Mouse (Mus musculus) neural tube, embryonic 12.5 days (tissue): ENCODE measurements around the gene Cd83. TPM values are rescaled to one million over a fixed set of nuclear protein-coding genes. Genes with fewer than 3 reads are reported as not detected.
A peak's percentile ranks its signal among the peaks of the same experiment; 100 is the strongest.

ENCODE experiments used
- ATAC-seq: fragments of 200-750 bp; cut with Nextera tagmentation; 2 replicates; pipeline ENCODE4 v1.8.0; 2017; ENCODE audit warnings: low read depth, mild to moderate bottlenecking, moderate TSS enrichment, moderate library complexity; ENCODE audit not compliant: low FRiP score
- H3K27ac ChIP-seq: fragments of 300-500 bp; sonication (generic); 2 replicates; pipeline ENCODE4 v1.5.1; 2016
- H3K27me3 ChIP-seq: fragments of 300-500 bp; sonication (generic); replicated peaks from 2 replicates; pipeline ENCODE4 v1.6.1; 2016; ENCODE audit warnings: mild to moderate bottlenecking
- H3K36me3 ChIP-seq: fragments of 300-500 bp; sonication (generic); 2 replicates; pipeline ENCODE4 v1.6.1; 2016; ENCODE audit warnings: mild to moderate bottlenecking
- H3K4me1 ChIP-seq: fragments of 300-500 bp; sonication (generic); 2 replicates; pipeline ENCODE4 v1.6.1; 2016
- H3K4me2 ChIP-seq: fragments of 300-500 bp; sonication (generic); replicated peaks from 2 replicates; pipeline ENCODE4 v1.6.1; 2016; ENCODE audit warnings: mild to moderate bottlenecking
- H3K4me3 ChIP-seq: fragments of 300-500 bp; sonication (generic); 2 replicates; pipeline ENCODE4 v1.5.1; 2016
- H3K9ac ChIP-seq: fragments of 300-500 bp; sonication (generic); 2 replicates; pipeline ENCODE4 v1.6.1; 2016; ENCODE audit warnings: mild to moderate bottlenecking
- H3K9me3 ChIP-seq: fragments of 300-500 bp; sonication (generic); 2 replicates; pipeline ENCODE4 v1.6.1; 2016; ENCODE audit warnings: mild to moderate bottlenecking
- WGBS: fragments of 180-500 bp; shearing (Covaris S2); methylation state at CpG from one replicate; pipeline ENCODE4 v1.1.7; 2016; 5-methylcytosine and 5-hydroxymethylcytosine counted together
- polyA plus RNA-seq: library from polyadenylated mRNA; unstranded; fragments of >200 nt; fragmentation: Nextera tagmentation; extraction: Ambion mirVana; gene quantifications from 2 replicates; pipeline ENCODE4 v1.2.1, GENCODE M21; 2016

The Cd83 gene
- polyA plus RNA-seq, 1 experiment from 2014 or later: 20.9 TPM

- 85% methylated on average over 12 of the region's 12 CpGs for WGBS
- H3K27me3 ChIP-seq: no peaks in the 10 kb centered on the region
- H3K9me3 ChIP-seq: no peaks in the 10 kb centered on the region
- H3K27ac ChIP-seq: no peak overlapping the region
- no peak overlapping the region for H3K4me2 ChIP-seq
- no peak overlapping the region for H3K4me3 ChIP-seq
- no peaks in the 10 kb centered on the region for H3K4me1 ChIP-seq
- no peak overlapping the region for H3K9ac ChIP-seq
- no peaks in the 10 kb centered on the region for H3K36me3 ChIP-seq
- ATAC-seq: no peak
Observed at GRCm38 (mm10) chr13:43761156-43761855, 23.3 kb upstream of the Cd83 start.

GRCm38 (mm10) chr13:43762901-43763300 is 21.7 kb upstream of the Cd83 start:
- Histone ChIP-seq H3K27me3 (no peaks in the 10 kb centered on the region), H3K9me3 (no peaks in the 10 kb centered on the region), H3K27ac (no peak overlapping the region), H3K36me3 (no peaks in the 10 kb centered on the region), H3K4me3 (no peak overlapping the region), H3K4me1 (peaks cover 5% of the 10 kb centered on the region), H3K4me2 (no peak overlapping the region), H3K9ac (no peak overlapping the region)
- ATAC-seq: no peak
- WGBS: 92% methylated on average over 9 of the region's 9 CpGs

- Histone ChIP-seq H3K4me2 (no peak overlapping the region), H3K4me3 (no peak overlapping the region), H3K9me3 (no peaks in the 10 kb centered on the region), H3K9ac (no peak overlapping the region), H3K27me3 (no peaks in the 10 kb centered on the region), H3K27ac (no peak overlapping the region), H3K4me1 (peaks cover 5% of the 10 kb centered on the region), H3K36me3 (no peaks in the 10 kb centered on the region)
- 91% methylated on average over 12 of the region's 12 CpGs for WGBS
- ATAC-seq: no peak
Observed at GRCm38 (mm10) chr13:43763301-43763994, 21.1 kb upstream of the Cd83 start.

GRCm38 (mm10) chr13:43763995-43764579 is 20.5 kb upstream of the Cd83 start:
- no peaks in the 10 kb centered on the region for H3K9me3 ChIP-seq
- no peak overlapping the region for H3K27ac ChIP-seq
- no peak overlapping the region for H3K4me2 ChIP-seq
- no peak overlapping the region for H3K4me3 ChIP-seq
- no peak overlapping the region for H3K9ac ChIP-seq
- no peaks in the 10 kb centered on the region for H3K27me3 ChIP-seq
- 87% methylated on average over 8 of the region's 8 CpGs for WGBS
- H3K4me1 ChIP-seq: peaks cover 5% of the 10 kb centered on the region
- H3K36me3 ChIP-seq: no peaks in the 10 kb centered on the region
- no peak for ATAC-seq

- WGBS: 80% methylated on average over 11 of the region's 11 CpGs
- Histone ChIP-seq H3K4me3 (no peak overlapping the region), H3K4me2 (no peak overlapping the region), H3K9ac (no peak overlapping the region), H3K27ac (no peak overlapping the region), H3K4me1 (peaks cover 5% of the 10 kb centered on the region), H3K36me3 (no peaks in the 10 kb centered on the region), H3K27me3 (no peaks in the 10 kb centered on the region), H3K9me3 (no peaks in the 10 kb centered on the region)
- no peak for ATAC-seq
Observed at GRCm38 (mm10) chr13:43765293-43765814, 19.2 kb upstream of the Cd83 start.

GRCm38 (mm10) chr13:43766786-43767680 is 17.5 kb upstream of the Cd83 start:
- Histone ChIP-seq H3K36me3 (no peaks in the 10 kb centered on the region), H3K9me3 (no peaks in the 10 kb centered on the region), H3K9ac (no peak overlapping the region), H3K27ac (no peak overlapping the region), H3K27me3 (no peaks in the 10 kb centered on the region), H3K4me3 (no peak overlapping the region), H3K4me2 (no peak overlapping the region), H3K4me1 (peaks cover 5% of the 10 kb centered on the region)
- no peak; the same call in 1 of the 2 replicates for ATAC-seq
- WGBS: 58% methylated on average over 7 of the region's 7 CpGs

GRCm38 (mm10) chr13:43773020-43773419 is 11.6 kb upstream of the Cd83 start:
- H3K4me3 ChIP-seq: no peak overlapping the region
- ATAC-seq: no peak
- H3K9ac ChIP-seq: no peak overlapping the region
- no peaks in the 10 kb centered on the region for H3K9me3 ChIP-seq
- no peak overlapping the region for H3K27ac ChIP-seq
- no peaks in the 10 kb centered on the region for H3K36me3 ChIP-seq
- no peaks in the 10 kb centered on the region for H3K27me3 ChIP-seq
- H3K4me2 ChIP-seq: no peak overlapping the region
- WGBS: 87% methylated on average over 6 of the region's 6 CpGs
- peaks cover 4% of the 10 kb centered on the region; the same call in 1 of the 2 replicates for H3K4me1 ChIP-seq

- H3K4me1 ChIP-seq: peaks cover 4% of the 10 kb centered on the region; the same call in 1 of the 2 replicates
- H3K4me2 ChIP-seq: 0 out of 2 replicates have a peak overlapping the region, but pooled peaks have one; percentile 1
- 64% methylated on average over 15 of the region's 15 CpGs for WGBS
- ATAC-seq: no peak
- H3K4me3 ChIP-seq: no peak overlapping the region
- no peak overlapping the region for H3K27ac ChIP-seq
- no peaks in the 10 kb centered on the region for H3K9me3 ChIP-seq
- no peak overlapping the region for H3K9ac ChIP-seq
- H3K36me3 ChIP-seq: no peaks in the 10 kb centered on the region
- H3K27me3 ChIP-seq: no peaks in the 10 kb centered on the region
Observed at GRCm38 (mm10) chr13:43773965-43774566, 10.5 kb upstream of the Cd83 start.

GRCm38 (mm10) chr13:43774605-43775426 is 9.8 kb upstream of the Cd83 start:
- Histone ChIP-seq H3K27me3 (no peaks in the 10 kb centered on the region), H3K27ac (no peak overlapping the region), H3K36me3 (no peaks in the 10 kb centered on the region), H3K4me1 (peaks cover 4% of the 10 kb centered on the region; the same call in 1 of the 2 replicates), H3K4me2 (no peak overlapping the region), H3K4me3 (no peak overlapping the region), H3K9ac (no peak overlapping the region), H3K9me3 (no peaks in the 10 kb centered on the region)
- ATAC-seq: no peak
- WGBS: 79% methylated on average over 13 of the region's 13 CpGs

- no peak overlapping the region for H3K27ac ChIP-seq
- 76% methylated on average over 2 of the region's 2 CpGs for WGBS
- no peak overlapping the region for H3K4me2 ChIP-seq
- peaks cover 4% of the 10 kb centered on the region; the same call in 1 of the 2 replicates for H3K4me1 ChIP-seq
- H3K36me3 ChIP-seq: no peaks in the 10 kb centered on the region
- H3K9me3 ChIP-seq: no peaks in the 10 kb centered on the region
- H3K27me3 ChIP-seq: no peaks in the 10 kb centered on the region
- H3K9ac ChIP-seq: no peak overlapping the region
- ATAC-seq: no peak
- H3K4me3 ChIP-seq: no peak overlapping the region
Observed at GRCm38 (mm10) chr13:43775427-43775733, 9.2 kb upstream of the Cd83 start.
